In the genomic region with DNA sequence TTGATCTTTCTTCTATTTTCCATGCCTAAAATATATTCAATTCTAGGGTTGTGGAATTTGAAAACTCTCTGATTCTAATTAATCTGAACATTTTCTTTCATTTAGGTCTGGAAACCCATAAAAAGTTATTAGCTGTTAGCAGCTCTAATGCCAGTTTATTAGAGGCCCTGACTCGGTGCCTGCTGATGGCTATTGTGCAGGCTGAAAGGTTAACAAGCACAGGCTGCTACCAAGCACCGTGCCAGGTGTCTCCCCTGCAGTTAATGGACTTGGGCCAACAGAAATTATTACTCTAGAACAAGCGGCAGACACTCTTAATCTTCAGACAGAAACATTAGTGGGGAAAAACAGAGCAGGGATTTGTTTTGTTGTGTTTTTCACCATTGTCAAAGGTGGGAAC, we compare ENCODE assay signal across 18 mouse cellular contexts.
DNase-seq lines count a peak whose midpoint lies in the region; ATAC-seq and TF ChIP-seq lines count a peak whose summit lies in the region.
"Had no signal": no experiment of that assay in that cellular context is flagged by ENCODE, and none has a peak within 500 bp of the region (broad histone marks: within the 10 kb centered on the region; RNA-seq: fewer than 3 reads in every experiment).

No protein-coding gene starts in this region.

- no peaks in the 10 kb centered on the region for H3K36me3 ChIP-seq in hindbrain, postnatal 0 days (ENCODE audit: insufficient read depth, low read length)
- H3K36me3 ChIP-seq in hindbrain, embryonic 12.5 days = no peaks in the 10 kb centered on the region
- no peaks in the 10 kb centered on the region for H3K36me3 ChIP-seq in forebrain, postnatal 0 days (ENCODE audit: insufficient read depth)
- no peaks in the 10 kb centered on the region for H3K36me3 ChIP-seq in thymus, adult 2 months (ENCODE audit: control insufficient read depth, insufficient read depth, low read length)
- H3K36me3 ChIP-seq: liver, embryonic 12.5 days had no signal

- no peaks in the 10 kb centered on the region for H3K9me3 ChIP-seq in hindbrain, postnatal 0 days (ENCODE audit: low read length)
- H3K9me3 ChIP-seq in hindbrain, embryonic 12.5 days (replicated peaks) = no peaks in the 10 kb centered on the region
- H3K9me3 ChIP-seq in forebrain, postnatal 0 days (ENCODE audit: low read length) = no peaks in the 10 kb centered on the region
- H3K9me3 ChIP-seq: liver, embryonic 12.5 days had no signal

- H3K4me2 ChIP-seq in hindbrain, postnatal 0 days (ENCODE audit: low read depth, low read length) = no peak overlapping the region
- H3K4me2 ChIP-seq in hindbrain, embryonic 12.5 days (replicated peaks) = no peak overlapping the region
- no peak overlapping the region for H3K4me2 ChIP-seq in forebrain, postnatal 0 days (ENCODE audit: low read depth)
- H3K4me2 ChIP-seq: heart, embryonic 11.5 days; liver, embryonic 12.5 days had no signal

- peak; percentile 53; the same call in 1 of the 2 replicates for ATAC-seq in hindbrain, postnatal 0 days
- ATAC-seq in hindbrain, embryonic 12.5 days (ENCODE audit: low FRiP score) = no peak
- ATAC-seq in forebrain, postnatal 0 days = peak; percentile 51; the same call in 1 of the 2 replicates
- ATAC-seq: liver, embryonic 12.5 days; lung, postnatal 0 days had no signal

- 25% methylated on average over 3 of the region's 3 CpGs for WGBS in hindbrain, postnatal 0 days
- WGBS in hindbrain, embryonic 12.5 days = 52% methylated on average over 3 of the region's 3 CpGs
- WGBS in forebrain, postnatal 0 days = 11% methylated on average over 3 of the region's 3 CpGs
- 70% methylated on average over 3 of the region's 3 CpGs for WGBS in thymus, adult 2 months

- H3K27ac ChIP-seq in hindbrain, postnatal 0 days = no peak overlapping the region
- no peak overlapping the region for H3K27ac ChIP-seq in hindbrain, embryonic 12.5 days
- H3K27ac ChIP-seq in forebrain, postnatal 0 days (ENCODE audit: low read depth, low read length) = no peak overlapping the region
- no peak overlapping the region for H3K27ac ChIP-seq in thymus, adult 2 months (ENCODE audit: control insufficient read depth, insufficient read depth, low read length)
- H3K27ac ChIP-seq: left cerebral cortex, adult 2 months; liver, embryonic 12.5 days had no signal

- H3K4me1 ChIP-seq in hindbrain, postnatal 0 days (ENCODE audit: insufficient read depth, low read length) = no peaks in the 10 kb centered on the region
- no peaks in the 10 kb centered on the region for H3K4me1 ChIP-seq in hindbrain, embryonic 12.5 days
- no peaks in the 10 kb centered on the region for H3K4me1 ChIP-seq in forebrain, postnatal 0 days (ENCODE audit: insufficient read depth)
- no peaks in the 10 kb centered on the region for H3K4me1 ChIP-seq in thymus, adult 2 months (replicated peaks; ENCODE audit: control insufficient read depth, insufficient read depth, low read length)
- H3K4me1 ChIP-seq: liver, embryonic 12.5 days; megakaryocyte, embryonic 14.5 days had no signal

- DNase-seq in cerebellum, adult 11-12 months = peak; percentile 2
- DNase-seq in cerebellum, adult 8-10 months = no peak
- DNase-seq in hindbrain, postnatal 0 days (ENCODE audit: low spot score) = peak; percentile 69
- DNase-seq in forebrain, postnatal 0 days = peak; percentile 17
- DNase-seq in retina, postnatal 1 day = peak; percentile 12
- no peak for DNase-seq in thymus, adult 2 months
- no peak for DNase-seq in kidney, postnatal 10 days
- DNase-seq: gastrocnemius, postnatal 25 days; heart, postnatal 4 days; kidney, adult 18-20 months; right cerebral cortex, postnatal 14 days had no signal

- TF ChIP-seq POLR2A in thymus, adult 2 months (IDR thresholded peaks at IDR 0.05; ENCODE audit: control insufficient read depth, extremely low read depth, insufficient read depth, low read length, poor library complexity) = no peak

- no peaks in the 10 kb centered on the region for H3K27me3 ChIP-seq in hindbrain, postnatal 0 days (ENCODE audit: insufficient read depth, low read length)
- H3K27me3 ChIP-seq in hindbrain, embryonic 12.5 days = no peaks in the 10 kb centered on the region
- H3K27me3 ChIP-seq in forebrain, postnatal 0 days (ENCODE audit: insufficient read depth, low read length) = no peaks in the 10 kb centered on the region
- no peaks in the 10 kb centered on the region for H3K27me3 ChIP-seq in thymus, adult 2 months (ENCODE audit: control insufficient read depth, insufficient read depth, low read length)
- H3K27me3 ChIP-seq: CH12.LX; liver, embryonic 12.5 days; megakaryocyte, embryonic 14.5 days had no signal

- no peak for TF ChIP-seq CTCF in hindbrain, postnatal 0 days (IDR thresholded peaks at IDR 0.05; ENCODE audit: low read depth)
- TF ChIP-seq CTCF in forebrain, postnatal 0 days (IDR thresholded peaks at IDR 0.05; ENCODE audit: low read depth) = no peak
- TF ChIP-seq CTCF in thymus, adult 2 months (IDR thresholded peaks at IDR 0.05; ENCODE audit: borderline replicate concordance, control insufficient read depth, extremely low read depth, insufficient read depth, low read length, poor library complexity) = no peak

- H3K4me3 ChIP-seq in hindbrain, postnatal 0 days (ENCODE audit: low read length) = no peak overlapping the region
- no peak overlapping the region for H3K4me3 ChIP-seq in hindbrain, embryonic 12.5 days
- H3K4me3 ChIP-seq in forebrain, postnatal 0 days (ENCODE audit: low read depth, low read length) = no peak overlapping the region
- no peak overlapping the region for H3K4me3 ChIP-seq in thymus, adult 2 months (ENCODE audit: control insufficient read depth, insufficient read depth, low read length)
- H3K4me3 ChIP-seq: left cerebral cortex, adult 2 months; liver, embryonic 12.5 days; megakaryocyte, embryonic 14.5 days had no signal

- H3K9ac ChIP-seq in hindbrain, postnatal 0 days (replicated peaks; ENCODE audit: low read length) = no peak overlapping the region
- no peak overlapping the region for H3K9ac ChIP-seq in hindbrain, embryonic 12.5 days
- no peak overlapping the region for H3K9ac ChIP-seq in forebrain, postnatal 0 days
- H3K9ac ChIP-seq: liver, embryonic 12.5 days had no signal

Comparison
In these comparisons a context has a peak if more than half of its experiments do, and no peak if none do; other contexts are left out.
1. DNase-seq: peak in cerebellum, adult 11-12 months (single experiment), hindbrain, postnatal 0 days (single experiment), forebrain, postnatal 0 days (single experiment) and retina, postnatal 1 day (single experiment); none in cerebellum, adult 8-10 months (single experiment), thymus, adult 2 months (single experiment) and kidney, postnatal 10 days (single experiment).